Mouse (Mus musculus) frontal cortex, adult 2 months (tissue): Measurements from ENCODE around the gene Slc2a8. TPM values are rescaled to one million over a fixed set of nuclear protein-coding genes. Genes with fewer than 3 reads are reported as not detected.
A peak's percentile ranks its signal among the peaks of the same experiment; 100 is the strongest.

Experiments
- DNase-seq, 2 experiments: peaks; one replicate each; pipeline ENCODE4 v3.0.0; 2022; ENCODE audit warnings: low spot score in 1 of 2; ENCODE audit errors: extremely low spot score in 1 of 2
- polyA plus RNA-seq: library from polyadenylated mRNA; depleted of rRNA; stranded (reverse); fragments of >200 nt; gene quantifications from 2 replicates; pipeline ENCODE4 v1.2.3, GENCODE M21; 2012; rRNA removed

Gene Slc2a8
- polyA plus RNA-seq, 1 experiment, result 40.8 TPM

DNA sequence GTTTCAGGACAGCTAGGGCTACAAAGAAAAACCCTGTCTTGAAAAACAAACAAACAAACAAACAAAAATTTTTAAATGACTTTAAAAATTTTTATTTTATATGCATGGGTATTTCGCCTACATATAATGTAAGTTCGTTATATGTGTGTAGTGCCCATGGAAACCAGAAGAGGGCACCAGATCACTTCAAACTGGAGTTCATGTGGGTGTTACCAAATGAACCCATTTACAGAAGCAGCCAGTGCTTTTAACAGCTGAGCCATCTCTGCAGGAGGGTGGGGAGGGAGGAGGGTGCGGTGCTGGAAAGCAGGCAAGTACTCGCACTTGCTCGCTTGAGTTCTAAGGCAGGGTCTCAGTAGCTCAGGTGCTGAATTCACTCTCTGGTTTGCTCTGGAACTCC lies 42.5 kb downstream of the Slc2a8 start:
- DNase-seq, result peak in 1 of 2 experiments; percentile 81

DNA sequence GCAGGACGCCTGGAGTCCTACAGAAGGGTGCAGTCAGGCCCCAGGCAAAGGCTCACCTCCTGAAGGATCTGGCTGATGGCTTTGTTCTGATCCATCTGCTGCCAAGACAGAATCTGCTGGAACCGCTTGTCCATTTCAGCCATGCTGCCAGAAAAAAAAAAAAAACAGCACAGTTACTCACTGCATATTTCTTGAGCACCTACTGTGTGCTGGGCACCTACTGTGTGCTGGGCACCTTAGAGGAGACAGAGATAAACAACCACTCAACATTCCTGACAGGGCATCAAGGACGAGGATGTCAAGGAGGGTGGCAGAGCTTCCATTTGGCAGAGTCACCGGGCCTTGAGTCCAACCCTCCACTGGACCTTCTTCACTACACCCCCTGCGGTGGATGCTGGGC lies 43.1 kb downstream of the Slc2a8 start:
- no peak for DNase-seq

DNA sequence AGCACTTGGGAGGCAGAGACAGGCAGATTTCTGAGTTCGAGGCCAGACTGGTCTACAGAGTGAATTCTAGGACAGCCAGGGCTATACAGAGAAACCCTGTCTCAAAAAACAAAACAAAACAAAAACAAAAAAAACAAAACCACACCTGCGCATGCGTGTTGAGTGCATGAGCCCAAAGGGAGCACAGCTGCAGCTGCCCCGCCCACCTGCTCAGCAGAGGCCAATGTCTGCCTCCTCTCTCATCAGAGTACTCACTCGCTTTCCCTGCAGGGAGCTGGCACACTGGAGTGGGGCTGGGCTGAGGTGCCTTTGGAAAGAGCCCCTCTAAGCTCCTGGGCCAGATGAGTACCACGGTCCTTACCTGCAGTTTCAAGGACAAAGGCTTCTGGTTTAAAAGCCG lies 50.2 kb downstream of the Slc2a8 start:
- DNase-seq, result no peak

DNA sequence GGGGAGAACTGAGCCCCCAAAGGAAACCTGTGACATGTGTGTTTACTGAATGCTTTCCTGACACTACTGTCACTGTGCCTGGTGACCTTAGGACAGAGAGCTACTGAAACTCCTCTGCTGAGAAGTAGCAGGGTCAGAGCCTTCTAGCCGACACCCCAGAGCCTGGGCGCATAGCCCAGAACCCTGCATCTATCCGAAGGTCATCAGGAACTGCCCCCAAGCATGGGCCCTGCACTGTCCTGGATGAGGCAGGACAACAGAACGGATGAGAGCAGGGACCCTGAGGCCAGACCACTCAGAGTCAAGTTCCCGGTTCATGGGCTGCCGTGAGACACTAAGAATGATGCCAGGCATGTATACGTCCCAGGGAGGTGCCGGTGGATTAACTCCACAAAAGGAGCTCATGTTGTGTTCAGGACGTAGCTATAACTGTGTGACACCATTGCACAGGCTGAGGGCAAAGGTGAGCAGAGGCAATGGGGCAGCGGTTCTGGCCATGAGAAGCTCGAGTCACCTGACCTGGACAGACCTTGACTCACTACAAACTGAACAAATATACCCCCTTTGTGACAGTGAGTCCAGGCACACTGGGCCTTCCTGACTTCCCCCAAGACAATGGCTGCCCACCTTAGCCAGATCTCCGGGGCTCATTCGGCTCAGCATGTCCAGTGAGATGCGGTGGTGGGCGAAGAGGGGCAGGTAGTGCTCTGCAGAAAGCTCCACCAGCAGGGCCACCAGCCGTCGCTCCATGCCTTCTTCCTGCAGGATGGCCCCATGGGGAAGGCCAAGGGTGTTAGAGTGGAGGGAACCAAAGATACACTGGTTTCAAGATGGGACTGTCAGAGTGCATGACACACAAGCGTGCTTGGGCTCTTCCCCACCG lies 52.7 kb downstream of the Slc2a8 start:
- no peak for DNase-seq

DNA sequence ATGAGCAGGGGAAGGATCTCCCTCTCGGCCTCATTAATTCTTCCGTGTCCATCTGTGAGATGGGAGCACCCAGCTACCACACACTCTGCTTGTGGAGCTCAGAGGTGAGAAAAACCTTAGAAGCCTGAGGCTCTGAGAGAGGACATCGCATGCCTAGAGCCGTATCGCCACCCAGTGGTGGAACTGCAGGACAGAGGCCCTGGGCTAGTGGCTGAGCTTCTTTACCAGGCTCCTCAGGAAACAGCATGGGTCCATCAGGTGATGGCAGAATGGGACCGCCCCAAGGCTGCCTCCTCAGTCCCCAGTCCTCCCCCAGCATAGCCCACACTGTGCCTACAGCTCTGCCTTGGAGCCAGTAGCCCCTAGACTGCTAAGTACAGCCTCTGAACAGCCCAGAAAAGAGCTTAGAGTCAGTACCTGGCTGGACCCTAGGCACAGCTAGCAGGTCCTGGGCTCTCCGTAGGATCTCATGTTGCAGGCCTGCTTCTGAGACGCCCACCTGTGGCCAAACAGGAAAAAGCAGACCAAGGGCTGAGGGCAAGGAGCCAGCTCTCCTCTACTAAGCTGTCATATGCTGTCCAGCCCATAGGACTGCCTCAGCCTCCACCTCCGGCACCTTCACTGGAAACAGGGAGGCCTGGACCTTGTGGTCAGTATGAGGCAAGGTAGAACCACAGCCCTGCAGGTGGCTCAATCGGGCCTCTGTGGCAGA lies 53.5 kb downstream of the Slc2a8 start:
- peak in 1 of 2 experiments; percentile 84 for DNase-seq

DNA sequence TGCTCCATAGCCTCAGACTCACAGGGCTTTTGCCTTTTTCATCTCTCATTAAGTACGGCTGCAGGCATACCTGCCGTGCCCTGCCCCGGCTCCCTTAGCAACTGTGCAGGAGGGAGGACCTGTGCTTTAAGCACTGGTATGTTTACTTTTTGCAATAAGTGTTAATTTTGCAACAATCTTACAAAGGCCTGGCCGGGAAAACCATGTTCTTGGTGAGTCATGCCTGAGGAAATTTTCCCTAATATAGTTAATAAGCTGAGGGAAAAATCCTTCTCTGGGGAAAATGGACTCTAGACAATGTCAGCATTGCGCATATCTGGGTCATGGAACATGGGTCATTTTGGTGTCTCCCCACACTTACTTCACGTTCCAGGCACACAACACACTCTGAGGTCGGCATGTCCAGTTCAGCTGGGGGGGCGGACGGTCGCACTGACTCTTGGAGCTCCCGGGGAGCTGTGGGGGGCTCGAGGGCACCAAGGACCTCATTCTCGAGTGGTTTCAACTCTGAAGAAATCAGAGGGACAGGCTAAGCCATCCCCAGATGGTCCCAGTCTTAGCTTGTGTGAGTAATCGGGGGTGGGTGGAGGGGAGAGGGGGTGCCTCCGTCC lies 54.2 kb downstream of the Slc2a8 start:
- no peak for DNase-seq

DNA sequence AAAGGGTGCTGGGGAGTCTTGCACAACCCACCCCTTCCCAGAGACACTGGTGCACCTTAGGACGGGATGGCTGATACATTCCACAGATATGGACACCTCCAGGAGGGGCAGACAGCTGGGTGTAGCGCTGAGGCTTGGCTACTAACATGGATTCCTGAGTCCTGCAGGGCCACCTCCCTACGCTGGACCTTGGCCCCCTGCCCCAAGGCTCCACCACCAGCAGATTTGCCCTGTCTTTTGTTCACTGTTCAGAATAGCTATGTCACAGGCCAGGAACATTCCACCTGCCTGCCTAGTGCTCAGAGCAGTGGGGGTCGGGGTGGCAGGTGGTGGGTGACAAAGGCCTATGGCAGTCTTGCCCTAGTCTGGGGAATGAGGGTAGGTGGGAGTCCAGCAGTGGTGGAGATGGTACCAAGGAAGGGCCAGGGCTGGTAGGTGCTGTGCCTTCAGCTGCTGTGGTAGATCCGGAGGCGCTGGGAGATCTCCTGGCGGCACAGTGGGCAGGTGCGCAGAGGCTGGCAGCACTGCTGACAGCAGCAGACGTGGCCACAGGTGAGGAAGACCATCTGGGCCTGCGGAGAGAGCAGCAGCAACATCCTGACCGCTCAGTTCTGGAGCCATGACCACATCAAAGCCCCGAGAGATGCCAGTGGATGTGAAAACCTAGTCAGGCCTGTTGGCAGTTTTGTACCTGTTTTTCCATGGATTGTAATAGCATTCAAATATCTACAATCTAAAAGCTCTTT lies 55.4 kb downstream of the Slc2a8 start:
- DNase-seq, result no peak

DNA sequence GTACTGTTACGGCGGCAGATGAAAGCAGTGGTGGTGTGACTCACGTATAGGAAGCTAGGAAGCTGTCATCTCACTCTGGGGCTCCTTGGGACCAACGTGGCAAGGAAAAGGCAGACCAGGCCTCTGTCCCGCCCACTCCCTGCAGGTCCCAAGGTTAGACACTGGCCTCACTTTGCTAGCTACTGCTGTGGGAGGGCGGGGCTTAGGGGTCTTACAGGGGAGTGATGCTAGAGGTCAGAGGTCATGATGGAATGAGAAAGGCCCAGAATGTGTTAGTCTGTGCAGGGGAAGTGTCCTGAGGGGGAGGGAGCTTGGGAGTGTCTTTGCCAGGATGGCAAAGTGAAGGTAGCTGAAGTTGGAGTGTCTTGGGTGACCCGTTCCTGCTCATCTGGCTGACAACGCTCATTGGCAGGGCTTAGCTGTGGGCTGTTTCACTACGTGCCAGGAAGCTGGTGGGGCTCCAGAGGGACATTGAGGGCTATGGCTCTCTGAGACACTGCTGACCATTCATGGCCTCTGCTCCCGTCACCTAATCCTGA lies 57.5 kb downstream of the Slc2a8 start:
- no peak for DNase-seq

DNA sequence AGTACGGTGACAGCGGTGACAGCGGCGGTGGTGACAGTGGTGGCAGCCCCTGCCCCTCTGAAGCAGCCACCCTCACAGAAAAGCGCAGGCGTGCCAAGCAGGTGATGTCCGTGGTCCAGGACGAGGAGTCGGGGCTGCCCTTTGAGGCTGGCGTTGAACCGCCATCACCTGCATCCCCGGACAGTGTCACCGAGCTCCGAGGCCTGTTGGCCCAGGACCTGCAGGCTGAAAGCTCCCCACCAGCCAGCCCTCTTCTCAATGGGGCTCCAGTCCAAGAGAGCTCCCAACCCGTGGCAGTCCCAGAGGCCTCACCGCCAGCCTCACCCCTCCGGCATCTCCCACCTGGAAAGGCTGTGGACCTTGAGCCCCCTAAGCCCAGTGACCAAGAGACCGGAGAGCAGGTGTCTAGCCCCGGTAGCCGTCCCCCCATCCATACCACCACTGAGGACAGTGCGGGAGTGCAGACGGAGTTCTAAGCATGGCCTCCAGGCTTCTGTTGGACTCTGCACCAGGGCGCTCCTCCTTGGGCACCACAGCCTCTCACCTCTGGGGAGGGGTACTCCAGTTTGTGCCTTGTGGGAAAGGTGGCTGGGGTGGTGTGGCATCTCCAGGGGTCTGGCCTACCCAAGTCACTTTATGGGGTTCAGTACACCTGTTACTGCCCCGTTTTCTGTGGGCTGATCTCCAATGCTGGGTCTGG lies 58.2 kb downstream of the Slc2a8 start:
- DNase-seq, result no peak

Other genes with a start within 250 kb of the Slc2a8 start
- 3.2 and 3.5 TPM in 2 replicates for gene 6330409D20Rik, start 241.1 kb downstream of the Slc2a8 start, polyA plus RNA-seq
- gene Tor2a, start 224.8 kb downstream of the Slc2a8 start, polyA plus RNA-seq, result 60.0 and 69.0 TPM in 2 replicates
- 1.7 and 1.9 TPM in 2 replicates for gene Ttc16, start 206.4 kb downstream of the Slc2a8 start, polyA plus RNA-seq
- gene Ptrh1, start 206.3 kb downstream of the Slc2a8 start, polyA plus RNA-seq, result 7.9 and 8.9 TPM in 2 replicates
- 1.8 and 4.8 TPM in 2 replicates for gene Cfap157, start 197.7 kb downstream of the Slc2a8 start, polyA plus RNA-seq
- gene Stxbp1, start 134.8 kb downstream of the Slc2a8 start, polyA plus RNA-seq, result 666 and 673 TPM in 2 replicates
- gene Fam129b, start 106.0 kb downstream of the Slc2a8 start, polyA plus RNA-seq, result 28.3 and 30.0 TPM in 2 replicates
- 374 and 403 TPM in 2 replicates for gene Rpl12, start 20.5 kb downstream of the Slc2a8 start, polyA plus RNA-seq
- 21.5 and 26.0 TPM in 2 replicates for gene Lrsam1, start 20.5 kb downstream of the Slc2a8 start, polyA plus RNA-seq
- gene Garnl3, start 149.6 kb upstream of the Slc2a8 start, polyA plus RNA-seq, result 66.9 and 76.2 TPM in 2 replicates
- 4.6 and 7.2 TPM in 2 replicates for gene Angptl2, start 234.0 kb upstream of the Slc2a8 start, polyA plus RNA-seq